ENCODE assay signal across 21 mouse cellular contexts in the genomic region with DNA sequence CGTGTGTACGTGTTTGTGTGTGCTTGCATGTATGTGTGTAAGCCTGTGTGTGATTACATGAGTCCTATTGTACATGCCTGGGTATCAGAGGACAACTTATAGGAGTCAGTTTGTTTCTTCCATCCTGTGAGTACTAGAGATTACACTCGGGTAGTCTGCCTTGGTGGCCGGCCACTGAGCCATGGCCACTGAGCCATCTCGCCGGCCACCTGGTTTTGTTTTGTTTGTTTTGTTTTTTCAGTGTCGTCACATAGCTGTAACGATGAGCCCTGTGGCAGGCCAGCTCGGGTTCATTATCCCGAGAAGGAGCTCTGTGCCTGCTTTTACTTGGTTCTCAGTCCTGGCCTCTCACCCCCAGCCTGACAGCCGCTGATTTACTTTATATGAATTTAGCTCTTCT. TPM values are rescaled to one million over a fixed set of nuclear protein-coding genes. Genes with fewer than 3 reads are reported as not detected.
DNase-seq lines count a peak whose midpoint lies in the region; ATAC-seq lines count a peak whose summit lies in the region.
"Had no signal": no experiment of that assay in that cellular context is flagged by ENCODE, and none has a peak within 500 bp of the region (broad histone marks: within the 10 kb centered on the region; RNA-seq: fewer than 3 reads in every experiment).

No protein-coding gene starts in this region.

- no peaks in the 10 kb centered on the region for H3K9me3 ChIP-seq in kidney, embryonic 14.5 days (ENCODE audit: control insufficient read depth, low read length)
- no peaks in the 10 kb centered on the region for H3K9me3 ChIP-seq in kidney, embryonic 16.5 days (ENCODE audit: low read length)
- H3K9me3 ChIP-seq in midbrain, embryonic 11.5 days (ENCODE audit: control insufficient read depth, low read length): no peaks in the 10 kb centered on the region
- no peaks in the 10 kb centered on the region for H3K9me3 ChIP-seq in midbrain, embryonic 14.5 days (ENCODE audit: control insufficient read depth, low read length)
- H3K9me3 ChIP-seq: embryonic facial prominence, embryonic 12.5 days; forebrain, embryonic 13.5 days; forebrain, embryonic 15.5 days had no signal

- H3K4me1 ChIP-seq in kidney, embryonic 14.5 days (ENCODE audit: control insufficient read depth, insufficient read depth, low read length): no peaks in the 10 kb centered on the region
- no peaks in the 10 kb centered on the region for H3K4me1 ChIP-seq in kidney, embryonic 16.5 days (ENCODE audit: insufficient read depth, low read length)
- H3K4me1 ChIP-seq in midbrain, embryonic 11.5 days (ENCODE audit: control insufficient read depth, insufficient read depth, low read length): no peaks in the 10 kb centered on the region
- no peaks in the 10 kb centered on the region; the same call in 1 of the 2 replicates for H3K4me1 ChIP-seq in midbrain, embryonic 14.5 days (ENCODE audit: control insufficient read depth, insufficient read depth, low read length)
- H3K4me1 ChIP-seq: embryonic facial prominence, embryonic 12.5 days; forebrain, embryonic 15.5 days had no signal

- no peak overlapping the region for H3K4me2 ChIP-seq in kidney, embryonic 14.5 days (replicated peaks; ENCODE audit: low read depth, low read length)
- H3K4me2 ChIP-seq in kidney, embryonic 16.5 days (replicated peaks; ENCODE audit: low read depth, low read length): no peak overlapping the region
- H3K4me2 ChIP-seq in midbrain, embryonic 11.5 days: no peak overlapping the region
- no peak overlapping the region for H3K4me2 ChIP-seq in midbrain, embryonic 14.5 days (ENCODE audit: low read length)
- H3K4me2 ChIP-seq: embryonic facial prominence, embryonic 12.5 days; forebrain, embryonic 13.5 days; forebrain, embryonic 15.5 days had no signal

- no peak overlapping the region for H3K27ac ChIP-seq in kidney, embryonic 14.5 days (ENCODE audit: low read depth, low read length)
- no peak overlapping the region for H3K27ac ChIP-seq in kidney, embryonic 16.5 days (ENCODE audit: low read length)
- no peak overlapping the region for H3K27ac ChIP-seq in midbrain, embryonic 11.5 days (ENCODE audit: low read depth, low read length)
- no peak overlapping the region for H3K27ac ChIP-seq in midbrain, embryonic 14.5 days (replicated peaks; ENCODE audit: low read depth, low read length)
- H3K27ac ChIP-seq: embryonic facial prominence, embryonic 12.5 days; forebrain, embryonic 13.5 days; forebrain, embryonic 15.5 days had no signal

- no peaks in the 10 kb centered on the region for H3K36me3 ChIP-seq in kidney, embryonic 14.5 days (ENCODE audit: control insufficient read depth, insufficient read depth, low read length)
- peaks cover 1% of the 10 kb centered on the region; the same call in 1 of the 2 replicates for H3K36me3 ChIP-seq in kidney, embryonic 16.5 days (ENCODE audit: insufficient read depth, low read length)
- H3K36me3 ChIP-seq in midbrain, embryonic 11.5 days (ENCODE audit: control insufficient read depth, insufficient read depth, low read length): no peaks in the 10 kb centered on the region
- H3K36me3 ChIP-seq in midbrain, embryonic 14.5 days (ENCODE audit: control insufficient read depth, insufficient read depth, low read length): no peaks in the 10 kb centered on the region
- H3K36me3 ChIP-seq: embryonic facial prominence, embryonic 12.5 days; forebrain, embryonic 15.5 days had no signal

- 40% methylated on average over 11 of the region's 11 CpGs for WGBS in kidney, embryonic 14.5 days
- 43% methylated on average over 11 of the region's 11 CpGs for WGBS in kidney, embryonic 16.5 days
- 71% methylated on average over 11 of the region's 11 CpGs for WGBS in midbrain, embryonic 11.5 days
- 69% methylated on average over 11 of the region's 11 CpGs for WGBS in midbrain, embryonic 14.5 days

- DNase-seq in midbrain, embryonic 11.5 days (ENCODE audit: low spot score, missing footprints): peak; percentile 73
- no peak for DNase-seq in midbrain, embryonic 14.5 days
- no peak for DNase-seq in gastrocnemius, postnatal 25 days
- DNase-seq: adrenal gland, adult 2 months; adrenal gland, postnatal 10 days; adrenal gland, postnatal 25 days; cerebellum, adult 11 months; cerebellum, adult 18-20 months; cerebellum, adult 8-10 months; cerebellum, adult 9-11 months; cerebellum, postnatal 14 days; cerebellum, postnatal 36 days; embryo, embryonic 11 days; forebrain, postnatal 0 days had no signal

- peak; percentile 52; the same call in 1 of the 2 replicates for ATAC-seq in kidney, embryonic 14.5 days (ENCODE audit: low FRiP score, low TSS enrichment)
- no peak for ATAC-seq in kidney, embryonic 16.5 days (ENCODE audit: low FRiP score, low TSS enrichment)
- ATAC-seq in midbrain, embryonic 11.5 days (ENCODE audit: low FRiP score): no peak
- ATAC-seq in midbrain, embryonic 14.5 days (ENCODE audit: low FRiP score, low TSS enrichment): no peak
- ATAC-seq: forebrain, embryonic 13.5 days; forebrain, embryonic 15.5 days; forebrain, postnatal 0 days had no signal

- no peak overlapping the region for H3K4me3 ChIP-seq in kidney, embryonic 14.5 days (ENCODE audit: low read length)
- H3K4me3 ChIP-seq in kidney, embryonic 16.5 days (ENCODE audit: low read length): no peak overlapping the region
- H3K4me3 ChIP-seq in midbrain, embryonic 11.5 days (ENCODE audit: low read depth, low read length): no peak overlapping the region
- no peak overlapping the region for H3K4me3 ChIP-seq in midbrain, embryonic 14.5 days (replicated peaks; ENCODE audit: low read depth, low read length)
- H3K4me3 ChIP-seq: embryonic facial prominence, embryonic 12.5 days; forebrain, embryonic 13.5 days; forebrain, embryonic 15.5 days had no signal

- H3K9ac ChIP-seq in kidney, embryonic 14.5 days (ENCODE audit: low read depth, low read length): no peak overlapping the region
- H3K9ac ChIP-seq in kidney, embryonic 16.5 days (replicated peaks; ENCODE audit: low read length): no peak overlapping the region
- H3K9ac ChIP-seq in midbrain, embryonic 11.5 days (ENCODE audit: low read length): no peak overlapping the region
- no peak overlapping the region for H3K9ac ChIP-seq in midbrain, embryonic 14.5 days (replicated peaks; ENCODE audit: low read length)
- H3K9ac ChIP-seq: embryonic facial prominence, embryonic 12.5 days; forebrain, embryonic 13.5 days; forebrain, embryonic 15.5 days; forebrain, postnatal 0 days had no signal

- no peaks in the 10 kb centered on the region for H3K27me3 ChIP-seq in kidney, embryonic 14.5 days (ENCODE audit: control insufficient read depth, insufficient read depth, low read length)
- H3K27me3 ChIP-seq in kidney, embryonic 16.5 days (ENCODE audit: insufficient read depth, low read length): no peaks in the 10 kb centered on the region
- H3K27me3 ChIP-seq in midbrain, embryonic 11.5 days (ENCODE audit: control insufficient read depth, insufficient read depth, low read length): no peaks in the 10 kb centered on the region
- H3K27me3 ChIP-seq in midbrain, embryonic 14.5 days (ENCODE audit: control insufficient read depth, insufficient read depth, low read length): no peaks in the 10 kb centered on the region
- H3K27me3 ChIP-seq: embryonic facial prominence, embryonic 12.5 days; forebrain, embryonic 13.5 days; forebrain, embryonic 15.5 days had no signal

RNA-seq across cellular contexts. Expression of a gene that starts 32.0 kb away (rescaled TPM):
- 0.29 and 0.68 TPM in 2 replicates for polyA plus RNA-seq in kidney, embryonic 14.5 days (2014; fragmentation: Nextera tagmentation; extraction: Ambion mirVana)
- polyA plus RNA-seq in kidney, embryonic 16.5 days (2015; fragmentation: Nextera tagmentation; extraction: Ambion mirVana): 0.11 and 0.26 TPM in 2 replicates
- polyA plus RNA-seq in midbrain, embryonic 11.5 days (2014; fragmentation: Nextera tagmentation; extraction: Ambion mirVana): 0.33 TPM in 1 of 2 replicates, not detected in the other
- 0.36 TPM in 1 of 2 replicates, not detected in the other for polyA plus RNA-seq in midbrain, embryonic 14.5 days (2014; fragmentation: Nextera tagmentation; extraction: Ambion mirVana)
- total RNA-seq in gastrocnemius, postnatal 25 days (2021): under 1 TPM in 1 of 2 experiments, not detected in 1; 0.26 TPM
- total RNA-seq: ES-E14; forebrain, postnatal 0 days; MEL had no signal
